Mouse (Mus musculus) R1 (cell line): ENCODE data around the gene Itgad.
"Not testable (repeated sequence)": the region's sequence is repeated elsewhere in the genome, so short reads cannot be mapped to it uniquely, and the experiment has no call there.

Experiments used
- DNase-seq: peaks from one replicate; pipeline ENCODE4 v3.0.0-alpha.2; 2018; ENCODE audit warnings: low read depth, low spot score

The Itgad gene

GRCm38 (mm10) chr7:128154076-128154475 lies at the start of gene Itgad:
Gene Itgad, plus strand, starts transcription at chr7:128154376.
- DNase-seq = peak; percentile 15

DNA sequence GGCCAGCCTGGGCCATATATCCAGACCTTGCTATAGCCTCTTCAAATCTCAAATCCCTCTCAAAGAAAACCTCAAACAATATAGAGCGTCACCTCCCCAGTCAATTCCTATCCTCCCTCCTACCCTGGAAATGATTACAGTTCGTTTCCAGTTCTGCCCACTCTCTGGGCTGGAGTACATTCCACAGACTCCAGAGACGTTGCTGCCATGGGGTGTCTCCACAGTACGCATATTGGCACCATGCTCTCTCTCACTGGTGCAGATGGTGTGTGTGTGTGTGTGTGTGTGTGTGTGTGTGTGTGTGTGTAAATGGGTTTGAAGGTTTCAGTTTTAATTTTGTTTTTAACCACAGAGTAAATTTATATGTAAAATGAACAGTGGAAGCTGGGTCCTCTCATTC lies 48.9 kb upstream of the Itgad start:
- no peak for DNase-seq

GRCm38 (mm10) chr7:128107462-128107861 lies 46.7 kb upstream of the Itgad start:
- no peak for DNase-seq

DNA sequence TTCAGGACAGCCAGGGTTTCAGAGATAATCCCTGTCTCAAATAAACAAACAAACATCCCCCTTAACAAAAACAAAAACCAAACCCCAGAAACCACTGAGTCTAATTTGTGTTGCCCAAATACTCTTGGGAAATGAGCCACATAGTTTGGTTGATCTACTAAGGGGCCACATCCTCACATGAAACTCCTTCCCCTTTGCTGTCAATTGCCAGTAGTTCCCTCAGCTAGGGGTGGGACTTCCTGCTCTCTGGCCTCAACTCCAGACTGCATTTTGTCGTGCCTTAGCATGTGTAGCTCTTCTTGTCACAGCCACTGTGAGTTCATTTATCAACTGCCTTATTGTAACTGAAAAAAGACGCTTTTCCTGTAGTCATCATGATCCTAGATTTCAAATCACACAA lies 43.9 kb upstream of the Itgad start:
- peak; percentile 18 for DNase-seq

GRCm38 (mm10) chr7:128112131-128112530 lies 42.0 kb upstream of the Itgad start:
- DNase-seq = no peak

DNA sequence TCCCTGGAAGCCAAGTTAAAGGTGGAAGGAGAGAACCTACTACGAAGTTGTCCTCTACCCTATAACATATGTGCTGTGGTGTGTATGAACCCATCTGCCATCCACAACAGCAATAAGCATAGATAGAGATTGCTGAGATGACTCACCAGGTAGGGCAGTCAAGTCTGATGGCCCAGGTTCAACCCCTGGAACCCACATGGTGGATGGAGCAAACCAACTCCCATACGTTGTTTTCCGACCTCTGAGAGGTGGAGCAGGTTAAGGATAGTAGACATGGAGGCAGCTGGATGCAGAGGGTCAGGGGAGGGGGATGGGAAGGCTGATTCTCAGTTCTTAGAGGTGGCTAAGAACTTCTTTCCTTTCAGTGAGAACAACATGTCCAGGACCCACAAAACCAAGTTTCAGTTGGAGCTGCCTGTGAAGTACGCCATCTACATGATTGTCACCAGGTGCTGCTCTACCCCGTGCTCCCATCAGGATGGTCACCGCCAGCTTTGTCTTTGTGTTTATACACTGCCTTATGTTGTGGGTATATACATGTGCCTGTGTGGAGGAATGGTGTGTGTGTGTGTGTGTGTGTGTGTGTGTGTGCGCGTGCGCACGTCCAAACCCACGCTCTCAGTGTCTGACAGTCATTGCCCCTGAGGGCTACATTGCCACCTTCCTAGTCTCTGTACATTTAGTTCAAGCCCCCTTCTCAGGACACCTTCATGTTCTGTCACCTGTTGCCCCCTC lies 39.6 kb upstream of the Itgad start:
- DNase-seq = no peak

GRCm38 (mm10) chr7:128115211-128115958 lies 38.8 kb upstream of the Itgad start:
- no peak for DNase-seq

GRCm38 (mm10) chr7:128116396-128116795 lies 37.8 kb upstream of the Itgad start:
- no peak for DNase-seq

DNA sequence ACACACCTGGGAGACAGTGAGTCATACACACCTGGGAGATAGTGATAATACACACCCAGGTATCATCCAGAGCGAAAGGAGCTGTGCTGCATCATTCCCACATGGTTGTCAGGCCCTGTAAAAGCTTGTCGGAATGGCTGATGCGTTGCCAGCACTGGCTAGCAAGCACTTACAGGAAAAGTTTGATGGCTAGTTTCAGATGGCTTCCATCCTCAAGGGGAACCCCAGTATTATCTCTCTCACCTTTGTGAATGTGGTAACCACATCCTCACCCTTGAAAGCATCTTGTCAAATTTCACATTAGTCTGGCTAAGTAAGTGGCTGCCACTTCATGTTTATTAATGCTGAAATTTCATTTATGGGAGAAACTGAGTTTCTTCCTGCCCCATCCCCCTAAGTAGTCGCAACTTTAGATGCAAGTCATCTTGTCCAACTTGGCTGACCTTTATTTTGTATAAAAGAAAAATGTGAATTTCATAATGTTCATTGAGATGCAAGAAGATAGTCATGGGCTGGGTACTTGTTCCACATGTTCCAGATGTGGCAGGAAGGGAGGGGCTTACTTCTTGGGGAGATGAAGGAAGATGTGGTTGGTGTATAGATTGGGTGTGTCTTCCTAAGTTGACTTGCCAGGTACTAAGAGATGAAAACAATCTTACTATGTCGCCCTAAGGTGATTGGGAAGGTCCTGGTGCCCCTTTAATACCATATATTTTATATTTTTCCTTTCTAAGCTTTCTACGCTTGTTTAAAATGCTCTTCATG lies 34.3 kb upstream of the Itgad start:
- DNase-seq = no peak

GRCm38 (mm10) chr7:128128741-128129720 lies 25.1 kb upstream of the Itgad start, which contains the start of gene Itgax:
Gene Itgax, plus strand, starts transcription at chr7:128129547.
- DNase-seq = no peak

DNA sequence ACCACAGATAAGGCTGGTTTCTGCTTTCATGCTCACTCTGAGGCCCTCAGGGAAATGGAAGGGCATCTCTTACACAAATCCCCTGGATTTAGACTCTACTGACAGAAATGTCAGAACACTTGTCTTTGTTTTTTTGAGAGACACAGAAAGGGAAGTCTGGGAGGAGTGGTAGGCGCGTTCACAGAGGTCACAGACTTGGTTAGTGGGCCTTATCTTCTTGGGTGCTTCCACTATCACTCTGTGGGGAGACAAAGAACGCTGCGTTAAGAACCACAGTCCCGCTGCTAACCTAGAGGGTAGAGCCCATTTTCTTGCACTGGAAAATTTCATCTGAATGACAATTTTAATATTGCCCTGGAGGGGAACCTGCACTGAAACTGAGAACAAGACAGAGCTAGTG lies 22.0 kb upstream of the Itgad start:
- no peak for DNase-seq

DNA sequence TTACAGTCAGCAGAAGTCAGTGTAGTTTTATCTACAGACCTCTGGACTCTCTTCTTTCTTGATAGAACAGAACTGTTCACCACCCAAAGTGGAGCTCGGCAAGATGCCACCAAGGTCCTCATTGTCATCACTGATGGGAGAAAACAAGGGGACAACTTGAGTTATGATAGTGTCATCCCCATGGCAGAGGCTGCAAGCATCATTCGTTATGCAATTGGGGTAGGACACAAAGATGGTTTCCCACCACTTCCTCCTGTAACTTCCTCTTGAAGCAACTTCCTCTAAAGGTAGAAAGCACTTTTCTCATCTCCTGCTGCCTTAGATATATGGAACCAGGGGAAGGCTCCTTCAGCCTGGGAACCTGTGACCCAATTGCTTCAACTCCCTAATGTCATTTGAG lies 20.6 kb upstream of the Itgad start:
- no peak for DNase-seq

GRCm38 (mm10) chr7:128136927-128137326 lies 17.2 kb upstream of the Itgad start:
- no peak for DNase-seq

DNA sequence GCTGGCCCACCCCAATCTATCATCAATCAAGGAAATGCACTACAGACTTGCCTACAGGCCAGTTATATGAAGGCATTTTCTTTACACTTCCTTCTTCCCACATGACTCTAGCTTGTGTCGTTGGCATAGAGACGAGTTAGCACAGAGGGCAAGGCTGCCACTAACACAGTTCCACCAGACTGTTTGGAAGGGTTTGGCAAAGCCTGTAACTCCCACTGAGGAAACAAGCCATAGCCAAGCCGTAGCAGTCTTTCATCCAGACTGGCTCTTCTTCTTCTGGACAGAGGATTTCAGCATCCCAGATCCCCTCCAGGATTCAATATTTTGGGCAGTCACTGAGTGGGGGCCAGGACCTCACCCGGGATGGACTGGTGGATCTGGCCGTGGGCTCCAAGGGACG lies 14.6 kb upstream of the Itgad start:
- DNase-seq = no peak

DNA sequence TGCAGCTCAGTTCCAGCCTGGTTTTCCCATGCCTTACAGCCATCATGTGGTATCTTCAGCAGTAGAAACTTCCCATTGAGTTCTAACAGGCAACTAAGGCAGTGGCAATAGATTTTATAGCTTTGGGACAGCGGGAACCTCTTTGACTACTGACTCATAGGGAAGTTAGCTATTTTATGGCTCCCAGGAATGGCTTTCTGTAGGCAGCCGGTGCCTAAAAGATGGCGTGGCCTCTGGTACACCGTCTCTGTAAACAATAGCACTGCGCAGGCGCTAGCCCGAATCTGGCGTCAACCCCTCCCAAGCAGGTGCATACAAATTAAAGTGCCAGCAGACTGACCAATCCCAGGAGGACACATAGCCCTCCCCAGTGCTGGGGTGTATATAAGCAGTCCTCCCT lies 3.2 kb upstream of the Itgad start:
- DNase-seq = no peak

DNA sequence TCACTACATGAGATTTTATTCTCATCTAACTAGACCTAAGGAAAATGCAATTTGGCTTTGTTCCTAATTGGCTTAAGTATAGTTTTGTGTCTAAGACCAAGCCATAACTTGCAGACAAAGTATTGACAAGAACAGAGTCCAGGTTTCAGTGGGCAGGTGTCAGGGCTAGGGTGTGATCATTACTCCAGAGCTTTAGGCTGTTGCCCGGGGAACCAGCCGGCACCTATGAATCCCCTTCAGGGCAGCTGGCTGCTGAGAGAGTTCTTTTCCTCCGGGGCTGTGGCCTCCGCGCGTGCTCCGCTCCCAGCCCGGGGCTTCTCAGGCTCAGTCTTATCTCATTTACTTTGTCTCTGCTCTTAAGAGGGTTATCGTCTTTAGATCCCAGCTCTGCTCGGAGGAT lies 748 bp downstream of the Itgad start:
- DNase-seq = peak; percentile 23

DNA sequence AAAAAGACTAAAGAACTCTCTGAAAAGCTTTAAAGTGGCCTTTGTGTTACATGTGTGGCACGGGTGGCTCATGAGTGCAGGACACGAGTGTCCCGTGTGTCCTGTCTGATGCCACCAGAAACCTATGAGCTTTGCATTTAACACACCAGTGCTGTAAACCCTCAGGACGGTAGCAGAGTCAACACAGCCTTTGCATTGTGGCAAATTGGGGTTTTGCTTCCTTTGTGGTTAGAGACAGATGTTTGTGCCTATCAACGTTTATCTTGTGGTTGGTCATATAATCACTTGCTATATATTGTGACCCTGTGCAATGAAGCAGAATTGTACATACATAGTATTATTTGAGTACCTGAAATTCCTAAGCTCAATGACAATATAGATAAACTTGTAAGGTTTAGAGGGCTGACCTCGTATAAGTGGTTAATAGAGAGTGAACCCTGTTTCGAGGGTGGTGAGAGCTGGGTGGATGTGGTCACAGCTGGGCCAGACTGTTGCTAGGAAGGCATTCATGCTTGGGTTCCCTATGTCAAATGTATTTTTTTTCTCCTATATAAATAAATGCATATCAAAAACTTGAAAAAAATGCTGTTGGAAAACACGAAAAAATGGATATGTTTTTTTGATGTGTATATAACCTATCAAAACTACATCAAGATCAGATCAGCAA lies 4.6 kb downstream of the Itgad start:
- DNase-seq = not testable (repeated sequence)

GRCm38 (mm10) chr7:128164001-128164400 lies 9.8 kb downstream of the Itgad start:
- DNase-seq = no peak

GRCm38 (mm10) chr7:128166391-128166790 lies 12.2 kb downstream of the Itgad start:
- DNase-seq = no peak

GRCm38 (mm10) chr7:128169996-128170395 lies 15.8 kb downstream of the Itgad start:
- DNase-seq = no peak

GRCm38 (mm10) chr7:128178385-128178784 lies 24.2 kb downstream of the Itgad start:
- no peak for DNase-seq
